ENCODE assay signal across 33 mouse cellular contexts in genomic region chr7:24646486-24646885, GRCm38 (mm10). TPM values are rescaled to one million over a fixed set of nuclear protein-coding genes. Genes with fewer than 3 reads are reported as not detected.
A peak's percentile ranks its signal among the peaks of the same experiment; 100 is the strongest.
DNase-seq lines count a peak whose midpoint lies in the region; TF ChIP-seq lines count a peak whose summit lies in the region.
"Had no signal": no experiment of that assay in that cellular context is flagged by ENCODE, and none has a peak within 500 bp of the region (broad histone marks: within the 10 kb centered on the region; RNA-seq: fewer than 3 reads in every experiment).

No protein-coding gene starts in this region.

- H3K4me3 ChIP-seq in spleen, adult 2 months (ENCODE audit: extremely low read depth, insufficient read depth, insufficient read length) = no peak overlapping the region
- H3K4me3 ChIP-seq: forebrain, embryonic 15.5 days; heart, embryonic 12.5 days; hindbrain, embryonic 12.5 days; liver, embryonic 15.5 days; midbrain, embryonic 10.5 days; myocyte had no signal

- WGBS in spleen, adult 2 months = 31% methylated on average over 7 of the region's 7 CpGs

- peak; percentile 21 to 30 for DNase-seq in spleen, adult 2 months (ENCODE audit: low read depth in 1 of 2, low spot score in 2 of 2)
- DNase-seq in spleen, adult 18-20 months = no peak
- peak; percentile 45 for DNase-seq in CD4-positive, CD25-positive, alpha-beta regulatory T cell, adult 2 months (ENCODE audit: low read depth, low spot score)
- DNase-seq in induced T-regulatory cell, adult 2 months (ENCODE audit: low read depth) = peak; percentile 68
- no peak for DNase-seq in left cerebral cortex, postnatal 14 days (ENCODE audit: low spot score in 2 of 2)
- no peak for DNase-seq in thymus, adult 18-20 months
- DNase-seq in gastrocnemius, adult 8-10 months (ENCODE audit: low spot score in 2 of 2) = no peak
- DNase-seq: adrenal gland, adult 8-10 months; cerebellum, adult 18-20 months; cerebellum, postnatal 25 days; gastrocnemius, postnatal 14 days; heart, adult 18-20 months; heart, postnatal 10 days; kidney, adult 18-20 months; kidney, postnatal 4 days; liver; right cerebral cortex, adult 18-20 months; right cerebral cortex, postnatal 4 days; thymus, postnatal 4 days had no signal

- intact Hi-C loops in left cerebral cortex, postnatal 14 days (cut with DNase I) = no loop called here

- H3K27ac ChIP-seq in spleen, adult 2 months (ENCODE audit: insufficient read depth, low read length) = no peak overlapping the region
- H3K27ac ChIP-seq: forebrain, embryonic 15.5 days; hindbrain, embryonic 12.5 days; liver, embryonic 15.5 days; macrophage; midbrain, embryonic 10.5 days had no signal

- peaks cover 20% of the 10 kb centered on the region for H3K4me1 ChIP-seq in spleen, adult 2 months (ENCODE audit: control insufficient read depth, insufficient read depth, insufficient read length)
- H3K4me1 ChIP-seq: forebrain, embryonic 15.5 days; heart, embryonic 12.5 days; hindbrain, embryonic 12.5 days; liver, embryonic 15.5 days; midbrain, embryonic 10.5 days had no signal

- no peaks in the 10 kb centered on the region for H3K36me3 ChIP-seq in spleen, adult 2 months (ENCODE audit: control insufficient read depth, insufficient read depth, low read length)
- H3K36me3 ChIP-seq: forebrain, embryonic 15.5 days; heart, embryonic 12.5 days; hindbrain, embryonic 12.5 days; liver, embryonic 15.5 days; midbrain, embryonic 10.5 days had no signal

- no peak for TF ChIP-seq CTCF in spleen, adult 2 months (IDR thresholded peaks at IDR 0.05; ENCODE audit: extremely low read depth, insufficient read depth, insufficient read length, insufficient replicate concordance)

- TF ChIP-seq POLR2A in spleen, adult 2 months (IDR thresholded peaks at IDR 0.05; ENCODE audit: low read depth, low read length) = no peak

- no peaks in the 10 kb centered on the region for H3K27me3 ChIP-seq in spleen, adult 2 months (ENCODE audit: control insufficient read depth, insufficient read depth, low read length)
- H3K27me3 ChIP-seq: Patski had no signal

RNA-seq across cellular contexts. Expression of gene Lypd3, which starts 10.1 kb away (rescaled TPM):
- not detected in 2 replicates for polyA plus RNA-seq in spleen, adult 2 months (2012; rRNA removed)
- under 1 TPM; 0.48 to 0.53 TPM for total RNA-seq in left cerebral cortex, postnatal 14 days (2021)
- total RNA-seq in gastrocnemius, adult 8-10 months (2022) = not detected
- total RNA-seq: gastrocnemius, postnatal 14 days; heart, adult 18-20 months; heart, postnatal 10 days had no signal
- polyA plus RNA-seq: C2C12; liver, embryonic 15.5 days; macrophage; myocyte; Patski had no signal

RNA-seq across cellular contexts. Expression of gene Tex101, which starts 30.0 kb away (rescaled TPM):
- polyA plus RNA-seq in spleen, adult 2 months (2012; rRNA removed) = not detected in 2 replicates
- not detected for total RNA-seq in left cerebral cortex, postnatal 14 days (2021)
- total RNA-seq in gastrocnemius, adult 8-10 months (2022) = not detected
- total RNA-seq: adrenal gland, adult 8-10 months; gastrocnemius, postnatal 14 days; heart, adult 18-20 months; heart, postnatal 10 days; left cerebral cortex, postnatal 36 days had no signal
- polyA plus RNA-seq: C2C12; embryonic facial prominence, embryonic 14.5 days; forebrain, embryonic 15.5 days; heart, embryonic 12.5 days; hindbrain, embryonic 12.5 days; lung, embryonic 16.5 days; macrophage; midbrain, embryonic 10.5 days; midbrain, embryonic 16.5 days; myocyte; neural tube, embryonic 14.5 days; Patski had no signal

RNA-seq across cellular contexts. Expression of gene Phldb3, which starts 35.9 kb away (rescaled TPM):
- 5.2 and 7.6 TPM in 2 replicates for polyA plus RNA-seq in spleen, adult 2 months (2012; rRNA removed)
- total RNA-seq in left cerebral cortex, postnatal 14 days (2021) = under 1 TPM in 1 of 2 experiments, not detected in 1; 0.42 TPM
- total RNA-seq in gastrocnemius, adult 8-10 months (2022) = under 1 TPM; 0.27 to 0.75 (median 0.61) TPM
- polyA plus RNA-seq: forebrain, embryonic 15.5 days; heart, embryonic 12.5 days; hindbrain, embryonic 12.5 days; midbrain, embryonic 10.5 days; midbrain, embryonic 16.5 days; neural tube, embryonic 14.5 days had no signal

RNA-seq across cellular contexts. Expression of gene Zfp575, which starts 59.0 kb away (rescaled TPM):
- polyA plus RNA-seq in spleen, adult 2 months (2012; rRNA removed) = 0.29 and 0.61 TPM in 2 replicates
- 1 to 10 TPM; 6.9 to 7.2 TPM for total RNA-seq in left cerebral cortex, postnatal 14 days (2021)
- under 1 TPM in 1 of 4 experiments, not detected in 3; 0.10 TPM for total RNA-seq in gastrocnemius, adult 8-10 months (2022)
- polyA plus RNA-seq: Patski had no signal

RNA-seq across cellular contexts. Expression of gene Ethe1, which starts 59.1 kb away (rescaled TPM):
- polyA plus RNA-seq in spleen, adult 2 months (2012; rRNA removed) = 23.2 and 27.3 TPM in 2 replicates
- total RNA-seq in left cerebral cortex, postnatal 14 days (2021) = 10 to 100 TPM in 1 of 2 experiments, 1 to 10 TPM in 1; 9.3 to 11.3 TPM
- total RNA-seq in gastrocnemius, adult 8-10 months (2022) = 10 to 100 TPM; 23.1 to 30.0 (median 24.6) TPM

Comparison
In these comparisons a context has a peak if more than half of its experiments do, and no peak if none do; other contexts are left out.
1. DNase-seq: peak in spleen, adult 2 months (2 of 2), CD4-positive, CD25-positive, alpha-beta regulatory T cell, adult 2 months (single experiment) and induced T-regulatory cell, adult 2 months (single experiment); none in spleen, adult 18-20 months (0 of 2), left cerebral cortex, postnatal 14 days (0 of 2), thymus, adult 18-20 months (0 of 2) and gastrocnemius, adult 8-10 months (0 of 2).